Mouse (Mus musculus): ENCODE results near the gene Gm28047. TPM values are rescaled to one million over a fixed set of nuclear protein-coding genes. Genes with fewer than 3 reads are reported as not detected.

The Gm28047 gene
- total and polyA plus RNA-seq, 2 experiments from 2014 or later = not detected

DNA sequence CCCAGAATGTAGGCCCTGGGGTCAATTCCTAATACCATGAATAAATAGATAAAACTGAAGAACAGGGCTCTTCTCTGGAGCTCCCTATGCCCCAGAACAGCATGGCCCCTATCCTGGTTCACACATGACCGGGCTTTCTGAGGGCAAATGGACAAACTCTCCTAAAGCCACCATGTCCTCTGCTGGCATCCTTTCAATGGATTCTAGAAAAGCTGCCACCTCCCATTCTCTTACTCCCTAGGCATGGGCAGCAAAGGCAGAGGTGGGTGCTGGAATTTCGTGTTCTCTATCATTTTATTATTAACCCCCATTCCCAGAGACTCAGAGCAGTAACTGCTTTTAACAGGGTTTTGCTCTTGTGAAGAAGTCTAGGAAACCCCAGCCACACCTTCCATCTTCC is 109.6 kb downstream of the Gm28047 start:
- 91% methylated on average over 2 of the region's 2 CpGs for WGBS
- Histone ChIP-seq H3K27me3 (ENCODE audit: control insufficient read depth, insufficient read depth, low read length) (no peaks in the 10 kb centered on the region), H3K4me1 (ENCODE audit: control insufficient read depth, insufficient read depth) (peaks cover 19% of the 10 kb centered on the region), H3K4me2 (ENCODE audit: low read depth, low read length) (no peak overlapping the region), H3K36me3 (replicated peaks; ENCODE audit: control insufficient read depth, insufficient read depth, low read length) (no peaks in the 10 kb centered on the region), H3K9ac (replicated peaks; ENCODE audit: low read depth, low read length) (no peak overlapping the region), H3K9me3 (replicated peaks; ENCODE audit: control insufficient read depth, low read length) (no peaks in the 10 kb centered on the region), H3K4me3 (ENCODE audit: low read depth, low read length) (no peak overlapping the region), H3K27ac (ENCODE audit: low read depth) (no peak overlapping the region)
- ATAC-seq (ENCODE audit: insufficient read depth, low read depth) (no peak), DNase-seq (ENCODE audit: low spot score) (no peak)
- no peak for TF ChIP-seq CTCF (IDR thresholded peaks at IDR 0.05; ENCODE audit: low read depth)
- no peak for TF ChIP-seq EP300 (IDR thresholded peaks at IDR 0.05; ENCODE audit: low read depth)

GRCm38 (mm10) chr15:102513004-102513403 is 111.9 kb downstream of the Gm28047 start:
- Histone ChIP-seq H3K9me3 (replicated peaks; ENCODE audit: control insufficient read depth, low read length) (no peaks in the 10 kb centered on the region), H3K27me3 (ENCODE audit: control insufficient read depth, insufficient read depth, low read length) (no peaks in the 10 kb centered on the region), H3K4me3 (ENCODE audit: low read depth, low read length) (no peak overlapping the region), H3K4me2 (ENCODE audit: low read depth, low read length) (no peak overlapping the region), H3K9ac (replicated peaks; ENCODE audit: low read depth, low read length) (no peak overlapping the region), H3K36me3 (replicated peaks; ENCODE audit: control insufficient read depth, insufficient read depth, low read length) (no peaks in the 10 kb centered on the region), H3K4me1 (ENCODE audit: control insufficient read depth, insufficient read depth) (peaks cover 13% of the 10 kb centered on the region), H3K27ac (ENCODE audit: low read depth) (no peak overlapping the region)
- 81% methylated on average over 3 of the region's 3 CpGs for WGBS
- DNase-seq (ENCODE audit: low spot score) = no peak
- ATAC-seq (ENCODE audit: insufficient read depth, low read depth) = no peak
- TF ChIP-seq CTCF (IDR thresholded peaks at IDR 0.05; ENCODE audit: low read depth) = no peak
- TF ChIP-seq EP300 (IDR thresholded peaks at IDR 0.05; ENCODE audit: low read depth) = no peak

GRCm38 (mm10) chr15:102512471-102512870 is 112.4 kb downstream of the Gm28047 start:
- no peak for DNase-seq (ENCODE audit: low spot score)
- no peak overlapping the region for H3K4me2 ChIP-seq (ENCODE audit: low read depth, low read length)
- H3K36me3 ChIP-seq (replicated peaks; ENCODE audit: control insufficient read depth, insufficient read depth, low read length) = no peaks in the 10 kb centered on the region
- no peaks in the 10 kb centered on the region for H3K27me3 ChIP-seq (ENCODE audit: control insufficient read depth, insufficient read depth, low read length)
- no peak for ATAC-seq (ENCODE audit: insufficient read depth, low read depth)
- TF ChIP-seq EP300 (IDR thresholded peaks at IDR 0.05; ENCODE audit: low read depth) = no peak
- no peak for TF ChIP-seq CTCF (IDR thresholded peaks at IDR 0.05; ENCODE audit: low read depth)
- no peak overlapping the region for H3K27ac ChIP-seq (ENCODE audit: low read depth)
- H3K9ac ChIP-seq (replicated peaks; ENCODE audit: low read depth, low read length) = no peak overlapping the region
- no peaks in the 10 kb centered on the region for H3K9me3 ChIP-seq (replicated peaks; ENCODE audit: control insufficient read depth, low read length)
- H3K4me3 ChIP-seq (ENCODE audit: low read depth, low read length) = no peak overlapping the region
- H3K4me1 ChIP-seq (ENCODE audit: control insufficient read depth, insufficient read depth) = peaks cover 13% of the 10 kb centered on the region

- WGBS = 56% methylated on average over 5 of the region's 5 CpGs
- no peak for DNase-seq (ENCODE audit: low spot score)
- no peak overlapping the region for H3K4me2 ChIP-seq (ENCODE audit: low read depth, low read length)
- H3K9ac ChIP-seq (replicated peaks; ENCODE audit: low read depth, low read length) = no peak overlapping the region
- no peaks in the 10 kb centered on the region for H3K36me3 ChIP-seq (replicated peaks; ENCODE audit: control insufficient read depth, insufficient read depth, low read length)
- TF ChIP-seq CTCF (IDR thresholded peaks at IDR 0.05; ENCODE audit: low read depth) = no peak
- TF ChIP-seq EP300 (IDR thresholded peaks at IDR 0.05; ENCODE audit: low read depth) = no peak
- no peaks in the 10 kb centered on the region for H3K27me3 ChIP-seq (ENCODE audit: control insufficient read depth, insufficient read depth, low read length)
- no peaks in the 10 kb centered on the region for H3K9me3 ChIP-seq (replicated peaks; ENCODE audit: control insufficient read depth, low read length)
- H3K27ac ChIP-seq (ENCODE audit: low read depth) = no peak overlapping the region
- no peak overlapping the region for H3K4me3 ChIP-seq (ENCODE audit: low read depth, low read length)
- no peak for ATAC-seq (ENCODE audit: insufficient read depth, low read depth)
- H3K4me1 ChIP-seq (ENCODE audit: control insufficient read depth, insufficient read depth) = peaks cover 13% of the 10 kb centered on the region
Measured at GRCm38 (mm10) chr15:102512010-102512409, 112.9 kb downstream of the Gm28047 start.

- Histone ChIP-seq H3K9ac (replicated peaks; ENCODE audit: low read depth, low read length) (no peak overlapping the region), H3K4me1 (ENCODE audit: control insufficient read depth, insufficient read depth) (peaks cover 13% of the 10 kb centered on the region), H3K9me3 (replicated peaks; ENCODE audit: control insufficient read depth, low read length) (no peaks in the 10 kb centered on the region), H3K36me3 (replicated peaks; ENCODE audit: control insufficient read depth, insufficient read depth, low read length) (no peaks in the 10 kb centered on the region), H3K27ac (ENCODE audit: low read depth) (no peak overlapping the region), H3K4me2 (ENCODE audit: low read depth, low read length) (peak overlapping the region; percentile 97; the same call in 1 of the 2 replicates), H3K27me3 (ENCODE audit: control insufficient read depth, insufficient read depth, low read length) (no peaks in the 10 kb centered on the region), H3K4me3 (ENCODE audit: low read depth, low read length) (no peak overlapping the region)
- 27% methylated on average over 6 of the region's 6 CpGs for WGBS
- TF ChIP-seq EP300 (IDR thresholded peaks at IDR 0.05; ENCODE audit: low read depth) (no peak), CTCF (IDR thresholded peaks at IDR 0.05; ENCODE audit: low read depth) (no peak)
- DNase-seq (ENCODE audit: low spot score) (no peak), ATAC-seq (ENCODE audit: insufficient read depth, low read depth) (no peak)
Measured at GRCm38 (mm10) chr15:102511285-102511833, 113.5 kb downstream of the Gm28047 start.
